Mouse (Mus musculus): ENCODE results near the gene Chil5. TPM values are rescaled to one million over a fixed set of nuclear protein-coding genes. Genes with fewer than 3 reads are reported as not detected.
A peak's percentile ranks its signal among the peaks of the same experiment; 100 is the strongest.
"Not testable (repeated sequence)": the region's sequence is repeated elsewhere in the genome, so short reads cannot be mapped to it uniquely, and the experiment has no call there.

Chil5 gene
- total and polyA plus RNA-seq, 2 experiments from 2014 or later, result 0.23 TPM; not detected in 1

DNA sequence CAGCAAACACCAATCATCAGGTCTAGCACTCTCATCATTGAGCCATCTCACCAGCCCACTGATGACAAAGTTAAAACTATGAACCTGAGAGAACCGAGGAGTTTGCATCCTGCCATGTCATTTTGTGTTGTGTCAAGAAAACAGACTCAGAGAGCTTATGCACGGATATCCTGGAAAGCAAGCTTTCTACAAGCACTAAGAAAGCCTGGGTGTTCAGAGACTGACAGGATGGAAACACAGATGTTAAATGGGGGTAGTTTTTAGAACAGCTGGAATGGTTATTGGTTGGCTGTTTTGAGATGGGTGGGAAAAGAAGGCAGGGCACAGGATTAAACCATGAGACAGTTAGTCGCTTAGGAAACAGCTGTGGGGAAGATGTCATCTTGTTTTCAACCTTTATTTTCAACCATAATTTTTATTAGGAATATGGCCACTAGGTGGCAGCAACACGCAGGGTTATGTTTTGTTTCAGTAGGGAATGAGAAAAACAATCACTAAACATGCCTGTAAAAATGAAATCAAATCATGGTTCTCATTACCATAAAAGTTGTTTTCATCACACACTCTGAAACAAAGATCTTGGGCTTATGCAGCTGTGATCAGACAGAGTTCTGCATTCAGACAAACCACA, 40.8 kb downstream of the Chil5 start:
- 29% methylated on average over 4 of the region's 4 CpGs for WGBS
- Histone ChIP-seq H3K4me1 (ENCODE audit: insufficient read depth) (no peaks in the 10 kb centered on the region), H3K9ac (no peak overlapping the region), H3K27ac (ENCODE audit: low read depth, low read length) (no peak overlapping the region), H3K4me3 (ENCODE audit: low read depth, low read length) (no peak overlapping the region), H3K27me3 (ENCODE audit: insufficient read depth, low read length) (no peaks in the 10 kb centered on the region), H3K4me2 (ENCODE audit: low read depth) (no peak overlapping the region), H3K9me3 (ENCODE audit: low read length) (no peaks in the 10 kb centered on the region), H3K36me3 (ENCODE audit: insufficient read depth) (no peaks in the 10 kb centered on the region)
- ATAC-seq (peak; percentile 78), DNase-seq (peak; percentile 84)
- TF ChIP-seq CTCF (IDR thresholded peaks at IDR 0.05; ENCODE audit: low read depth), result peak; percentile 77

DNA sequence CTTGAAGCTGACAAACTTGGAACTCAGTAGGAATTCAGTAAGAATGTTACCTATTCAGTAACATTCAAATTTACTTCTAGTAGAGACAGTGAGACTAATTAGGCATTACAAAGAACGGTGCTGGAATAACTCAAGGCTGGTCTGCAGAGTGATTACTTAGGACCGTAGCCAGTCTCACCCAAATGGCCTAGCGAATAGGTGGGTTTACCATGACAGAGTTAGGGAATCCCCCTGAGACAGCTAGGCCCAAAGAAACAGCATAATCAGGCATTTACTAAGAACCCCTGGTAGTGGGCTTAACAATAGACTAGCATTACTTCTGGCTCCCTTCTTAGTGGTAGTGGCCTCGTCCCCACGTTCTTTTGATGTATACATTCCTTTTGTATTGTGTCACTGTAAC, 43.0 kb downstream of the Chil5 start:
- not testable (repeated sequence) for ATAC-seq; H3K4me3 ChIP-seq (ENCODE audit: low read depth, low read length); H3K27me3 ChIP-seq (ENCODE audit: insufficient read depth, low read length); H3K9ac ChIP-seq; H3K27ac ChIP-seq (ENCODE audit: low read depth, low read length); DNase-seq; H3K36me3 ChIP-seq (ENCODE audit: insufficient read depth); H3K4me2 ChIP-seq (ENCODE audit: low read depth); H3K9me3 ChIP-seq (ENCODE audit: low read length); H3K4me1 ChIP-seq (ENCODE audit: insufficient read depth)
- WGBS, result 25% methylated on average over 5 of the region's 5 CpGs

DNA sequence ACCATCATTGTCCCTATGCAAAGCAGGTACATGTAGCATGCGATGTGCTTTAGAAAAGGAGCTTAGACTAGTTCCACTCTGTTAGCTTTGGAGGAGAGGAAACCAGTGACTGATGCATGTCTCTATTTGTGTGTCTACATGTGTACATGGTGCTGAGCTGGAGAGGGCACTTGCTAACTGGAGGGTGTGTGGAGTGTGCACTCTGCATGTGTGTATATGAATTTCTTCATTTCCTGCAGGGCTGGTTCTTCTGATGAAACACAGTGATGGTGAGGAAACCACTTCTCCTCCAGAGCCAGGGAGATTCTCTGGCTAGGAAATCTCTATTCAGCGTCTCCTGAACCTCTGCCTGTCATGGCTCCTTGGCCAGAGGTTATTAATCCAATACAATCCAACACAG, 58.4 kb downstream of the Chil5 start:
- H3K27me3 ChIP-seq (ENCODE audit: insufficient read depth, low read length), result no peaks in the 10 kb centered on the region
- H3K36me3 ChIP-seq (ENCODE audit: insufficient read depth), result peaks cover 11% of the 10 kb centered on the region
- H3K4me3 ChIP-seq (ENCODE audit: low read depth, low read length), result no peak overlapping the region
- WGBS, result 94% methylated on average over 2 of the region's 2 CpGs
- DNase-seq, result no peak
- no peak overlapping the region for H3K27ac ChIP-seq (ENCODE audit: low read depth, low read length)
- H3K9ac ChIP-seq, result no peak overlapping the region
- no peak for TF ChIP-seq CTCF (IDR thresholded peaks at IDR 0.05; ENCODE audit: low read depth)
- H3K9me3 ChIP-seq (ENCODE audit: low read length), result no peaks in the 10 kb centered on the region
- no peak overlapping the region for H3K4me2 ChIP-seq (ENCODE audit: low read depth)
- no peak for ATAC-seq
- H3K4me1 ChIP-seq (ENCODE audit: insufficient read depth), result no peaks in the 10 kb centered on the region

DNA sequence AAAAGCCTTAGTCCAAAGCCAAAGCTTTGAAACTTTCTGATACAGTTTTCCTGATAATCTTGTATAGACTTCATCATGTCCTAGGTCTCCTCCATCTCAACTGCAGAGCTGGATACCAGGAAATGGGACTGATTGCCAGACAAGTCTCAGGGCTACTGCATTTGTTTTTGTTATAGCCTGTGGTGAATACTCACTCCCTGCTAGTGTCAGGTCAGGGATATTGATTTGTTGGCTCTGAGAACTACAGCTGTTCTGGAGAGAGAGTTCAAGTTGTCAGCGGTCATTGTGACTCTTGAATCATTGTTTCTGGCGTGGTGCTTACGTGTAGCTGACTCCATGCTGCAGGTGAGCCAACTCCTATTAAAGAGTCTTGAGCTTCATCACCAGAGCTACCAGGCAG, 59.2 kb downstream of the Chil5 start, which contains the start of gene Ovgp1:
TSS of gene Ovgp1 (plus strand) at position 301 of the 400 bp plus-strand sequence.
- no peak for ATAC-seq
- no peak for TF ChIP-seq CTCF (IDR thresholded peaks at IDR 0.05; ENCODE audit: low read depth)

DNA sequence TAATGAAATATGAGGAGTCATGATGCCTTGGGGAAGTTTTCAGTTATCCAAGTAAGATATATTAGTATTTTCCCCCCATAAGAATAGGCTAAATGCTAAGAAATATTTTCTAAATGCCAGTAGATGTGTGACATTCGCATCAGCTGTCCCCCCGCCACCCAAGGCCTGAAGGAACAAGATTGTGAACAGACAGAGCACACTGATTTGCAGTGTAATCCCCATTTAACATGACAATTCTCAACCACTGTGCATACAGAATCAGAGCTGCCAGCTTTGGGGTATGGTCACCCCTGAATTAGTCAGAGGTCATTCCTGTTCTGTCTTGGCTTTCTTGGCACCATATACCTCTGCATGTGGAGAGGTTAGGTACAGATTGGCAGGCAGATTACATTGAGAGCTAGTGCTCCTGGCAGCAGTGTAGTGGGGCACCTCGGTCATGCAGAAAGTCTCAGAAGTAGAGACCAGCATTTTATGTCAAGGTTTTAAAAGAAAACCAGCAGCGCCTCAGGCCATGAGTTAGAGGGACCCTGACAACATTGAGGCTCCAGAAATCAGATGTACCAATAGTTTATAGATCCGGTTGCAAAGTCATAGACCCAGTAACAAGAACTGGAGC, 60.7 kb downstream of the Chil5 start:
- TF ChIP-seq CTCF (IDR thresholded peaks at IDR 0.05; ENCODE audit: low read depth), result no peak
- Histone ChIP-seq H3K9me3 (ENCODE audit: low read length) (no peaks in the 10 kb centered on the region), H3K4me2 (ENCODE audit: low read depth) (no peak overlapping the region), H3K9ac (no peak overlapping the region), H3K27ac (ENCODE audit: low read depth, low read length) (no peak overlapping the region), H3K36me3 (ENCODE audit: insufficient read depth) (peaks cover 33% of the 10 kb centered on the region), H3K27me3 (ENCODE audit: insufficient read depth, low read length) (no peaks in the 10 kb centered on the region), H3K4me3 (ENCODE audit: low read depth, low read length) (no peak overlapping the region), H3K4me1 (ENCODE audit: insufficient read depth) (no peaks in the 10 kb centered on the region)
- no peak for DNase-seq
- 88% methylated on average over 5 of the region's 5 CpGs for WGBS
- ATAC-seq, result no peak

More for the DNA sequence above, 59.2 kb downstream of the Chil5 start, which contains the start of gene Ovgp1:
- no peak within 1 kb of the TSS for H3K9ac ChIP-seq
- 80% methylated on average over 3 of the region's 3 CpGs for WGBS
- no peak for DNase-seq
- peaks cover 18% of the 10 kb centered on the region for H3K36me3 ChIP-seq (ENCODE audit: insufficient read depth)
- H3K4me2 ChIP-seq (ENCODE audit: low read depth), result no peak within 1 kb of the TSS
- no peak within 1 kb of the TSS for H3K4me3 ChIP-seq (ENCODE audit: low read depth, low read length)
- no peaks in the 10 kb centered on the region for H3K27me3 ChIP-seq (ENCODE audit: insufficient read depth, low read length)
- no peaks in the 10 kb centered on the region for H3K9me3 ChIP-seq (ENCODE audit: low read length)
- H3K4me1 ChIP-seq (ENCODE audit: insufficient read depth), result no peaks in the 10 kb centered on the region
- no peak within 1 kb of the TSS for H3K27ac ChIP-seq (ENCODE audit: low read depth, low read length)

Other genes starting within 250 kb of the Chil5 start
- gene Rap1a, start 231.5 kb downstream of the Chil5 start, total RNA-seq (2014; rRNA removed), result 36.4 and 37.5 TPM in 2 replicates
- 60.7 and 70.5 TPM in 2 replicates for gene Rap1a, start 231.5 kb downstream of the Chil5 start, polyA plus RNA-seq (2015; fragmentation: Nextera tagmentation; extraction: Ambion mirVana)
- gene Adora3, start 162.0 kb downstream of the Chil5 start, total RNA-seq (2014; rRNA removed), result 0.14 and 0.23 TPM in 2 replicates
- 0.31 and 0.35 TPM in 2 replicates for gene Adora3, start 162.0 kb downstream of the Chil5 start, polyA plus RNA-seq (2015; fragmentation: Nextera tagmentation; extraction: Ambion mirVana)
- gene Tmigd3, start 161.9 kb downstream of the Chil5 start, total RNA-seq (2014; rRNA removed), result 1.4 TPM in 1 of 2 replicates, not detected in the other
- 0.21 TPM in 1 of 2 replicates, not detected in the other for gene Tmigd3, start 161.9 kb downstream of the Chil5 start, polyA plus RNA-seq (2015; fragmentation: Nextera tagmentation; extraction: Ambion mirVana)
- gene I830077J02Rik, start 100.2 kb downstream of the Chil5 start, total RNA-seq (2014; rRNA removed), result 0.19 and 0.23 TPM in 2 replicates
- 0.22 and 0.35 TPM in 2 replicates for gene I830077J02Rik, start 100.2 kb downstream of the Chil5 start, polyA plus RNA-seq (2015; fragmentation: Nextera tagmentation; extraction: Ambion mirVana)
- 49.9 and 64.8 TPM in 2 replicates for gene Wdr77, start 73.4 kb downstream of the Chil5 start, total RNA-seq (2014; rRNA removed)
- 62.2 and 77.7 TPM in 2 replicates for gene Wdr77, start 73.4 kb downstream of the Chil5 start, polyA plus RNA-seq (2015; fragmentation: Nextera tagmentation; extraction: Ambion mirVana)
- gene Atp5f1, start 72.7 kb downstream of the Chil5 start, total RNA-seq (2014; rRNA removed), result 295 and 371 TPM in 2 replicates
- 535 and 605 TPM in 2 replicates for gene Atp5f1, start 72.7 kb downstream of the Chil5 start, polyA plus RNA-seq (2015; fragmentation: Nextera tagmentation; extraction: Ambion mirVana)
- 5.7 and 6.5 TPM in 2 replicates for gene Ovgp1, start 59.1 kb downstream of the Chil5 start, total RNA-seq (2014; rRNA removed)
- gene Ovgp1, start 59.1 kb downstream of the Chil5 start, polyA plus RNA-seq (2015; fragmentation: Nextera tagmentation; extraction: Ambion mirVana), result 2.6 and 3.8 TPM in 2 replicates
- 7.1 and 8.2 TPM in 2 replicates for gene Pifo, start 18.2 kb downstream of the Chil5 start, total RNA-seq (2014; rRNA removed)
- 10.7 and 12.1 TPM in 2 replicates for gene Pifo, start 18.2 kb downstream of the Chil5 start, polyA plus RNA-seq (2015; fragmentation: Nextera tagmentation; extraction: Ambion mirVana)
- gene Chia1, start 80.4 kb upstream of the Chil5 start, total RNA-seq (2014; rRNA removed), result 1.2 and 2.1 TPM in 2 replicates
- 1.5 and 1.9 TPM in 2 replicates for gene Chia1, start 80.4 kb upstream of the Chil5 start, polyA plus RNA-seq (2015; fragmentation: Nextera tagmentation; extraction: Ambion mirVana)
- gene Chil3, start 134.8 kb upstream of the Chil5 start, total RNA-seq (2014; rRNA removed), result 0.15 TPM in 1 of 2 replicates, not detected in the other
- 0.17 and 1.2 TPM in 2 replicates for gene Chil3, start 134.8 kb upstream of the Chil5 start, polyA plus RNA-seq (2015; fragmentation: Nextera tagmentation; extraction: Ambion mirVana)
- not detected in 2 replicates for gene Chil4, start 186.7 kb upstream of the Chil5 start, total RNA-seq (2014; rRNA removed)
- gene Chil4, start 186.7 kb upstream of the Chil5 start, polyA plus RNA-seq (2015; fragmentation: Nextera tagmentation; extraction: Ambion mirVana), result not detected in 2 replicates

All from forebrain, postnatal 0 days (tissue).